Mouse (Mus musculus): ENCODE results near the gene Slc30a9. TPM values are rescaled to one million over a fixed set of nuclear protein-coding genes. Genes with fewer than 3 reads are reported as not detected.

Gene Slc30a9
- polyA plus RNA-seq, 1 experiment from 2014 or later: 86.2 TPM

GRCm38 (mm10) chr5:67280400-67280799, 26.4 kb upstream of the Slc30a9 start:
- whole genome bisulfite sequencing: 96% methylated on average over 4 of the region's 4 CpGs
- H3K9me3 ChIP-seq (ENCODE audit: control insufficient read depth, low read length): no peaks in the 10 kb centered on the region
- ATAC-seq (ENCODE audit: low read depth): no peak
- H3K4me3 ChIP-seq (ENCODE audit: low read length): no peak overlapping the region
- H3K27ac ChIP-seq (ENCODE audit: low read length): no peak overlapping the region
- H3K36me3 ChIP-seq (ENCODE audit: control insufficient read depth, insufficient read depth, low read length): peaks cover 18% of the 10 kb centered on the region
- no peak overlapping the region for H3K4me2 ChIP-seq (ENCODE audit: low read depth, low read length)
- no peaks in the 10 kb centered on the region for H3K27me3 ChIP-seq (ENCODE audit: control insufficient read depth, insufficient read depth, low read depth, low read length)
- H3K4me1 ChIP-seq (replicated peaks; ENCODE audit: control insufficient read depth, insufficient read depth, low read length): no peaks in the 10 kb centered on the region
- H3K9ac ChIP-seq (ENCODE audit: low read length): no peak overlapping the region

GRCm38 (mm10) chr5:67295029-67295428, 11.7 kb upstream of the Slc30a9 start:
- ATAC-seq (ENCODE audit: low read depth): no peak
- H3K4me2 ChIP-seq (ENCODE audit: low read depth, low read length): no peak overlapping the region
- H3K4me1 ChIP-seq (replicated peaks; ENCODE audit: control insufficient read depth, insufficient read depth, low read length): no peaks in the 10 kb centered on the region
- H3K4me3 ChIP-seq (ENCODE audit: low read length): no peak overlapping the region
- H3K9me3 ChIP-seq (ENCODE audit: control insufficient read depth, low read length): no peaks in the 10 kb centered on the region
- H3K27ac ChIP-seq (ENCODE audit: low read length): no peak overlapping the region
- 46% methylated on average over 3 of the region's 3 CpGs for WGBS
- H3K27me3 ChIP-seq (ENCODE audit: control insufficient read depth, insufficient read depth, low read depth, low read length): no peaks in the 10 kb centered on the region
- no peaks in the 10 kb centered on the region; the same call in 1 of the 2 replicates for H3K36me3 ChIP-seq (ENCODE audit: control insufficient read depth, insufficient read depth, low read length)
- no peak overlapping the region for H3K9ac ChIP-seq (ENCODE audit: low read length)

DNA sequence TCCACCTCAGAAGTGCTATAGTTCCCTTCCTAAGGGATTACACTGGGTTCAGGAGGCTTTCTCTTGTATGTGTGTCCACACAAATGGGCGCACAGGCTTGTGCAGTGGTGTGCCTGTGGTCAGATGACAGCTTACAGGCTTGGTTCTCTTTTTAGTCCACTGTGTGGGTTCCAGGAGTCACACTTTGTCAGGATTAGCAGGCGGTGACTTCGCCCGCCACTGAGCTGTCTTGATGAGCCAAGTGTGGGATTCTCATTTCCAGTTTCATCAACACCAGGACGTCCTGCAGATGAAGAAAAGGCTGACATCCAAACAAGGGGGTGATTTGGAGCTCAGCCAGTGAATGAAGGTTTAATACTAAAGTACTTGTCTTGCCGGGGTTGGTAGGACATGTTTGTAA, 11.1 kb upstream of the Slc30a9 start:
- H3K9me3 ChIP-seq (ENCODE audit: control insufficient read depth, low read length): no peaks in the 10 kb centered on the region
- H3K4me3 ChIP-seq (ENCODE audit: low read length): no peak overlapping the region
- 66% methylated on average over 6 of the region's 6 CpGs for WGBS
- H3K4me1 ChIP-seq (replicated peaks; ENCODE audit: control insufficient read depth, insufficient read depth, low read length): no peaks in the 10 kb centered on the region
- no peaks in the 10 kb centered on the region for H3K27me3 ChIP-seq (ENCODE audit: control insufficient read depth, insufficient read depth, low read depth, low read length)
- no peak for ATAC-seq (ENCODE audit: low read depth)
- no peak overlapping the region for H3K4me2 ChIP-seq (ENCODE audit: low read depth, low read length)
- H3K36me3 ChIP-seq (ENCODE audit: control insufficient read depth, insufficient read depth, low read length): no peaks in the 10 kb centered on the region; the same call in 1 of the 2 replicates
- no peak overlapping the region for H3K27ac ChIP-seq (ENCODE audit: low read length)
- no peak overlapping the region for H3K9ac ChIP-seq (ENCODE audit: low read length)

GRCm38 (mm10) chr5:67296171-67296570, 10.6 kb upstream of the Slc30a9 start:
- no peak overlapping the region for H3K27ac ChIP-seq (ENCODE audit: low read length)
- no peaks in the 10 kb centered on the region; the same call in 1 of the 2 replicates for H3K36me3 ChIP-seq (ENCODE audit: control insufficient read depth, insufficient read depth, low read length)
- no peak for ATAC-seq (ENCODE audit: low read depth)
- no peaks in the 10 kb centered on the region for H3K4me1 ChIP-seq (replicated peaks; ENCODE audit: control insufficient read depth, insufficient read depth, low read length)
- 82% methylated on average over 1 of the region's 1 CpGs for WGBS
- H3K4me2 ChIP-seq (ENCODE audit: low read depth, low read length): no peak overlapping the region
- H3K27me3 ChIP-seq (ENCODE audit: control insufficient read depth, insufficient read depth, low read depth, low read length): no peaks in the 10 kb centered on the region
- H3K4me3 ChIP-seq (ENCODE audit: low read length): no peak overlapping the region
- no peak overlapping the region for H3K9ac ChIP-seq (ENCODE audit: low read length)
- no peaks in the 10 kb centered on the region for H3K9me3 ChIP-seq (ENCODE audit: control insufficient read depth, low read length)

GRCm38 (mm10) chr5:67297026-67297813, 9.5 kb upstream of the Slc30a9 start:
- ATAC-seq (ENCODE audit: low read depth): no peak
- Histone ChIP-seq H3K9ac (ENCODE audit: low read length) (no peak overlapping the region), H3K4me1 (replicated peaks; ENCODE audit: control insufficient read depth, insufficient read depth, low read length) (no peaks in the 10 kb centered on the region), H3K4me3 (ENCODE audit: low read length) (no peak overlapping the region), H3K9me3 (ENCODE audit: control insufficient read depth, low read length) (no peaks in the 10 kb centered on the region), H3K4me2 (ENCODE audit: low read depth, low read length) (no peak overlapping the region), H3K27me3 (ENCODE audit: control insufficient read depth, insufficient read depth, low read depth, low read length) (no peaks in the 10 kb centered on the region), H3K27ac (ENCODE audit: low read length) (no peak overlapping the region), H3K36me3 (ENCODE audit: control insufficient read depth, insufficient read depth, low read length) (no peaks in the 10 kb centered on the region; the same call in 1 of the 2 replicates)
- WGBS: 86% methylated on average over 5 of the region's 5 CpGs

- Histone ChIP-seq H3K9me3 (ENCODE audit: control insufficient read depth, low read length) (no peaks in the 10 kb centered on the region), H3K4me3 (ENCODE audit: low read length) (no peak overlapping the region), H3K4me1 (replicated peaks; ENCODE audit: control insufficient read depth, insufficient read depth, low read length) (no peaks in the 10 kb centered on the region), H3K27me3 (ENCODE audit: control insufficient read depth, insufficient read depth, low read depth, low read length) (no peaks in the 10 kb centered on the region), H3K4me2 (ENCODE audit: low read depth, low read length) (no peak overlapping the region), H3K9ac (ENCODE audit: low read length) (no peak overlapping the region), H3K27ac (ENCODE audit: low read length) (no peak overlapping the region), H3K36me3 (ENCODE audit: control insufficient read depth, insufficient read depth, low read length) (no peaks in the 10 kb centered on the region)
- 90% methylated on average over 6 of the region's 6 CpGs for WGBS
- ATAC-seq (ENCODE audit: low read depth): no peak
Measured at GRCm38 (mm10) chr5:67299847-67300412, 6.8 kb upstream of the Slc30a9 start.

DNA sequence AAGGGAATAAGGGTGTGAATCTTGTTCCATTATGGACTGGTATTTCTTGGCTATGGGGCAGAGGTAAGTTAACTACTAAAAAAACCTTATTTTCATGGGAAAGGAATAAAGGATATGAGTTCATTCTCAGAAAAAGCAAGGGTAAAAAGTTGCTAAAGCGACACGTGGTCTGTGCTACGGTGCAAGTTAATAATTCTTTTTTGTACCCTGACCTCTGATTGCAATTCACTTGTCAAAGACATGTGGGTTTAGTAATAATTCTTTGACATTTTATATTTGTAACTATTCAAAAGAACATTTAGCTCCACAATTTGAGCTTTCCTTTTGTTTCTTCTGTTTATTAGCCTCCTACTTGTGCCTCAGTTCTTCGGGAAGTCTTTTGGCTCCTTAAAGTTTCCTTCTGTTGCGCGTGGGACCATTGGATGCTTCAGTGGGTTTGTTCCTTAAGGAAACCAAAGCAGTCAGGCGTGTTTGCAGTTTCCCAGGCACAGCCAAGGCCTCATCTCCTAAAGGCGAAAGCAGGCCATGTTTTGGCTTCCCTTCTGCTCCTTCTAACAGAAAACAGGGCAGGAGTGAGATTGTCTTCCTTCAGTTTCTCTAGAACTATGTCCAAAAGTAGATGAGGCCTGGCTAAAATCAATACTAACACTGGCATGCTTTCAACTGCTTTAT, 5.7 kb upstream of the Slc30a9 start:
- 95% methylated on average over 8 of the region's 8 CpGs for WGBS
- H3K9ac ChIP-seq (ENCODE audit: low read length): no peak overlapping the region
- ATAC-seq (ENCODE audit: low read depth): no peak
- H3K4me3 ChIP-seq (ENCODE audit: low read length): no peak overlapping the region
- no peak overlapping the region for H3K4me2 ChIP-seq (ENCODE audit: low read depth, low read length)
- H3K27me3 ChIP-seq (ENCODE audit: control insufficient read depth, insufficient read depth, low read depth, low read length): no peaks in the 10 kb centered on the region
- no peaks in the 10 kb centered on the region for H3K4me1 ChIP-seq (replicated peaks; ENCODE audit: control insufficient read depth, insufficient read depth, low read length)
- no peak overlapping the region for H3K27ac ChIP-seq (ENCODE audit: low read length)
- no peaks in the 10 kb centered on the region for H3K9me3 ChIP-seq (ENCODE audit: control insufficient read depth, low read length)
- H3K36me3 ChIP-seq (ENCODE audit: control insufficient read depth, insufficient read depth, low read length): no peaks in the 10 kb centered on the region

DNA sequence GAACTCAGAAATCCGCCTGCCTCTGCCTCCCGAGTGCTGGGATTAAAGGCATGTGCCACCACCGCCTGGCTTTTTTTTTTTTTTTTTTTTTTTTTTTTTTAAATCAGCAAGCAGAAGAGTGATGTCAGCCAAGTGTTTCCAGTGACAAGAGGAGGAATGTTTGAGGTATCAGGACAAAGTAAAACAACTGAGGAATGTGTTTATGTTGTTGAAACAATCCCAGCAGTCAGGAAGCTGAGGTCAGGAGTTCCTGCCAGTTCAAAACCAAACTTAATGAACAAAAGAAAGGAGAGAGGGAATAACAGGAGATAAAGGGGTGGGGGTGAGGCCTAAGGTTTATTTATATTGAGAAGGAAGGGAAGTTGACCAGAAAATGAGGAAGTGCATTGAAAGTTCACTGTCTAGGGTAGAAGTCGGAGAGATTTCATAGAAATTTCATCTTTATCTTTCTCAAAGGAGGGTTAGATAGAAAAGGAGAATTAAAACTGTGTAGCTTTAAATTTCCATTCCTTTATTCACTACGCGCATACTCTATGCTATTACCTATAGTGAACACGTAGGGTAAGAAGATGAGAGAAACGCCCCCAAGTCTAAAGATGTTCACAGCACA, 4.9 kb upstream of the Slc30a9 start:
- Histone ChIP-seq H3K4me3 (ENCODE audit: low read length) (no peak overlapping the region), H3K9me3 (ENCODE audit: control insufficient read depth, low read length) (no peaks in the 10 kb centered on the region), H3K4me2 (ENCODE audit: low read depth, low read length) (no peak overlapping the region), H3K27ac (ENCODE audit: low read length) (no peak overlapping the region), H3K36me3 (ENCODE audit: control insufficient read depth, insufficient read depth, low read length) (no peaks in the 10 kb centered on the region), H3K9ac (ENCODE audit: low read length) (no peak overlapping the region), H3K4me1 (replicated peaks; ENCODE audit: control insufficient read depth, insufficient read depth, low read length) (no peaks in the 10 kb centered on the region), H3K27me3 (ENCODE audit: control insufficient read depth, insufficient read depth, low read depth, low read length) (no peaks in the 10 kb centered on the region)
- 70% methylated on average over 7 of the region's 8 CpGs for WGBS
- no peak for ATAC-seq (ENCODE audit: low read depth)

GRCm38 (mm10) chr5:67303816-67304215, 2.9 kb upstream of the Slc30a9 start:
- no peak for ATAC-seq (ENCODE audit: low read depth)
- H3K4me1 ChIP-seq (replicated peaks; ENCODE audit: control insufficient read depth, insufficient read depth, low read length): peaks cover 8% of the 10 kb centered on the region
- H3K4me2 ChIP-seq (ENCODE audit: low read depth, low read length): no peak overlapping the region
- H3K9ac ChIP-seq (ENCODE audit: low read length): no peak overlapping the region
- WGBS: 71% methylated on average over 1 of the region's 1 CpGs
- H3K4me3 ChIP-seq (ENCODE audit: low read length): no peak overlapping the region
- no peaks in the 10 kb centered on the region for H3K36me3 ChIP-seq (ENCODE audit: control insufficient read depth, insufficient read depth, low read length)
- no peaks in the 10 kb centered on the region for H3K27me3 ChIP-seq (ENCODE audit: control insufficient read depth, insufficient read depth, low read depth, low read length)
- H3K27ac ChIP-seq (ENCODE audit: low read length): no peak overlapping the region
- H3K9me3 ChIP-seq (ENCODE audit: control insufficient read depth, low read length): no peaks in the 10 kb centered on the region
